Mouse (Mus musculus) stomach, adult 2 months (tissue): ENCODE results near the gene Ppp1r7. TPM values are rescaled to one million over a fixed set of nuclear protein-coding genes. Genes with fewer than 3 reads are reported as not detected.

Experiments used
- polyA plus RNA-seq: library from polyadenylated mRNA; depleted of rRNA; stranded (reverse); fragments of >200 nt; gene quantifications from 2 replicates; pipeline ENCODE4 v1.2.3, GENCODE M21; 2012; rRNA removed

The Ppp1r7 gene
- 1.1 and 1.3 TPM in 2 replicates for polyA plus RNA-seq

GRCm38 (mm10) chr1:93342648-93343503 lies at the start of gene Ppp1r7, which contains the start of gene Pask:
TSS of gene Ppp1r7 (plus strand) at chr1:93342854.
TSS of gene Pask (minus strand) at chr1:93343482.

DNA sequence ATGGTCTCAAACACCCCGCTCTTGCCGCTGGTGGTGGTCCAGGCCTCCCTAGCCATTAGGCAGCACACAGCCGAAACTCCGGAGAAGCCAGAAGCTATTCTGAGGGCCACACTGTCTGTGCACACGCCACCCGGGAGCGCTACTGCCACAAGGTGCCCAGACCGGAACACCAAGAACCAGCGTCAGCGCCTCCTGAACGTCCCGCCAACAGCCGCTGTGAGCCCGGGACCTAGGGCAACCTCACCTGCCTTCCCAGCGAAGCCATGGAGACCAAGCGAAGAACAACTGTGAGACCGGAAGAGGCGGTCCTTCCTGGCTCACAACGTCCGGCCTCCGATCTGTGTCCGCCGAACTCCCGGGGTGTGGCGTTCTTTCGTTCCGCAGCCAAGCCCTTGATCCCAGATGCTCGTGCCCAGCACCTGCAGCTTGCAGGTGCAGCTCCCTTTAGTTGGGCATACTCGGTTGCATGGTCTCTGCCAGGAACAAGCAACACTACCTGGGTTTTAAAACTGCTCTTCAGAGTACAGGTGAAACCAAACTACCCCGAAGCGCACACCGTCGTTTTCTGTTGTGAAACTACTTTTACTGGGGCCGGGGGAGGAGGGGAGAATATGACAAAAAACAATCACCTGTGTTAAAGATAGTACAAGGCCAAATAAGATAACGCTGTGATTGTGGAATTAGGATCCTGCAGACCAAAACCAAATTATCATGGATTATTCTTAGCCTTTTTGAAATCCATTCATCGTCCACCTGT lies 36.9 kb upstream of the Ppp1r7 start, which contains the start of gene Mterf4:
Mterf4 (minus strand) TSS at position 335 of the 757 bp plus-strand sequence.

GRCm38 (mm10) chr1:93373665-93374064 lies 31.0 kb downstream of the Ppp1r7 start, which contains the start of gene Ano7:
TSS of gene Ano7 (plus strand) at chr1:93373930.

Other genes with a start within 250 kb of the Ppp1r7 start
- 1.5 and 2.3 TPM in 2 replicates for gene Kif1a, start 240.9 kb upstream of the Ppp1r7 start, polyA plus RNA-seq
- gene Agxt, start 207.6 kb upstream of the Ppp1r7 start, polyA plus RNA-seq, result not detected in 2 replicates
- 5.2 and 9.1 TPM in 2 replicates for gene 2310007B03Rik, start 181.9 kb upstream of the Ppp1r7 start, polyA plus RNA-seq
- 0.03 and 0.04 TPM in 2 replicates for gene Crocc2, start 174.1 kb upstream of the Ppp1r7 start, polyA plus RNA-seq
- 1.0 and 2.7 TPM in 2 replicates for gene Sned1, start 107.0 kb upstream of the Ppp1r7 start, polyA plus RNA-seq
- gene Mterf4, start 36.9 kb upstream of the Ppp1r7 start, polyA plus RNA-seq, result 2.4 and 3.0 TPM in 2 replicates
- gene Pask, start 628 bp downstream of the Ppp1r7 start, polyA plus RNA-seq, result 0.38 and 0.65 TPM in 2 replicates
- gene Ano7, start 31.1 kb downstream of the Ppp1r7 start, polyA plus RNA-seq, result 34.9 and 51.3 TPM in 2 replicates
- 22.7 and 26.0 TPM in 2 replicates for gene Hdlbp, start 136.0 kb downstream of the Ppp1r7 start, polyA plus RNA-seq
- gene Farp2, start 169.2 kb downstream of the Ppp1r7 start, polyA plus RNA-seq, result 1.9 and 2.5 TPM in 2 replicates